16 mouse cellular contexts compared by ENCODE assay signal in genomic region chr11:57592228-57592748, GRCm38 (mm10). TPM values are rescaled to one million over a fixed set of nuclear protein-coding genes. Genes with fewer than 3 reads are reported as not detected.
DNase-seq lines count a peak whose midpoint lies in the region; TF ChIP-seq lines count a peak whose summit lies in the region.
"Had no signal": no experiment of that assay in that cellular context is flagged by ENCODE, and none has a peak within 500 bp of the region (broad histone marks: within the 10 kb centered on the region; RNA-seq: fewer than 3 reads in every experiment).

No protein-coding gene starts in this region.

- TF ChIP-seq EP300 in MEL (IDR thresholded peaks at IDR 0.05; ENCODE audit: low read depth in 1 of 2, low read length in 2 of 2), result peak; percentile 65 to 66

- intact Hi-C loops in gastrocnemius, postnatal 36 days (cut with DNase I), result no loop called here

- H3K9ac ChIP-seq in MEL (ENCODE audit: control insufficient read depth, low read depth, low read length, poor library complexity, severe bottlenecking), result peak overlapping the region; percentile 30

- H3K4me3 ChIP-seq in MEL (ENCODE audit: control insufficient read depth in 1 of 2, insufficient read depth in 1 of 2, low read depth in 2 of 2, low read length in 2 of 2), result peak overlapping the region; percentile 16 to 28; a peak in 3 of 4 replicates

- H3K4me1 ChIP-seq in MEL (ENCODE audit: control insufficient read depth in 1 of 2, insufficient read depth in 2 of 2, low read length in 2 of 2), result peaks cover 4 to 17% of the 10 kb centered on the region in 2 experiments

- H3K36me3 ChIP-seq in MEL (ENCODE audit: control insufficient read depth in 1 of 2, insufficient read depth in 2 of 2, low read length in 2 of 2), result peaks cover 0 to 8% of the 10 kb centered on the region in 2 experiments; a peak in 2 of 4 replicates
- H3K36me3 ChIP-seq: G1E had no signal

- H3K9me3 ChIP-seq in MEL (replicated peaks; ENCODE audit: insufficient read depth, low read length), result no peaks in the 10 kb centered on the region
- H3K9me3 ChIP-seq: G1E had no signal

- H3K27ac ChIP-seq in MEL (ENCODE audit: control insufficient read depth, low read depth, low read length), result no peak overlapping the region

- TF ChIP-seq POLR2A in MEL (IDR thresholded peaks at IDR 0.05; ENCODE audit: control insufficient read depth in 1 of 2, insufficient read depth in 1 of 2, low read depth in 1 of 2, low read length in 2 of 2, poor library complexity in 1 of 2), result no peak

- no peaks in the 10 kb centered on the region; a peak in 2 of 4 replicates for H3K27me3 ChIP-seq in MEL (ENCODE audit: control insufficient read depth in 1 of 2, insufficient read depth in 2 of 2, low read length in 2 of 2)
- H3K27me3 ChIP-seq: Patski had no signal

- peak; percentile 82 for DNase-seq in MEL (ENCODE audit: low read depth, low spot score)
- DNase-seq in gastrocnemius, postnatal 36 days, result no peak
- DNase-seq: adrenal gland, adult 2 months; adrenal gland, adult 8-10 months; adrenal gland, postnatal 10 days; adrenal gland, postnatal 14 days; adrenal gland, postnatal 25 days; adrenal gland, postnatal 36 days; B cell, adult 2 months; cerebellum, adult 11 months; cerebellum, adult 11-12 months; cerebellum, adult 18-20 months; cerebellum, adult 2 months; cerebellum, adult 8-10 months had no signal

- no peak for TF ChIP-seq RAD21 in MEL (IDR thresholded peaks at IDR 0.05; ENCODE audit: low read depth, low read length)

- H3K79me2 ChIP-seq in MEL (ENCODE audit: control insufficient read depth, insufficient read depth, low read length, poor library complexity), result no peaks in the 10 kb centered on the region

- TF ChIP-seq CTCF in MEL (IDR thresholded peaks at IDR 0.05 in 2 of 3, conservative IDR thresholded peaks at IDR 0.05 in 1 of 3; ENCODE audit: control insufficient read depth in 1 of 3, insufficient read depth in 1 of 3, low read depth in 2 of 3, low read length in 3 of 3, poor library complexity in 1 of 3, severe bottlenecking in 1 of 3), result no peak

TF ChIP-seq in MEL, 35 proteins besides CTCF, POLR2A, EP300 and RAD21:
- TF ChIP-seq ZNF384 (IDR thresholded peaks at IDR 0.05; ENCODE audit: low read depth, low read length) (no peak), SIN3A (IDR thresholded peaks at IDR 0.05; ENCODE audit: low read length) (no peak), NELFE (IDR thresholded peaks at IDR 0.05; ENCODE audit: low read depth, low read length) (no peak), ZC3H11A (IDR thresholded peaks at IDR 0.05; ENCODE audit: low read depth, low read length) (no peak), GABPA (IDR thresholded peaks at IDR 0.05; ENCODE audit: low read depth, low read length) (no peak), RCOR1 (IDR thresholded peaks at IDR 0.05; ENCODE audit: low read depth, low read length) (peak; percentile 50; the same call in 1 of the 2 replicates), MXI1 (IDR thresholded peaks at IDR 0.05; ENCODE audit: low read depth, low read length) (no peak), NRF1 (IDR thresholded peaks at IDR 0.05; ENCODE audit: insufficient read depth, low read depth, low read length, poor library complexity, severe bottlenecking) (peak; percentile 85), TBP (IDR thresholded peaks at IDR 0.05; ENCODE audit: low read depth, low read length) (no peak), POLR2AphosphoS2 (IDR thresholded peaks at IDR 0.05; ENCODE audit: low read length) (no peak), ETS1 (IDR thresholded peaks at IDR 0.05; ENCODE audit: low read depth, low read length) (peak; percentile 92), GATA1 (IDR thresholded peaks at IDR 0.05; ENCODE audit: low read depth, low read length) (peak; percentile 80), POLR2AphosphoS5 (IDR thresholded peaks at IDR 0.05; ENCODE audit: borderline replicate concordance, low read depth, low read length) (no peak), JUND (IDR thresholded peaks at IDR 0.05; ENCODE audit: low read depth, low read length) (no peak), TCF12 (IDR thresholded peaks at IDR 0.05; ENCODE audit: low read depth, low read length) (peak; percentile 72), MEF2A (IDR thresholded peaks at IDR 0.05; ENCODE audit: extremely low read depth, insufficient replicate concordance, low read depth, low read length, poor library complexity, severe bottlenecking) (no peak), ZKSCAN1 (IDR thresholded peaks at IDR 0.05; ENCODE audit: low read depth, low read length) (no peak), TAL1 (IDR thresholded peaks at IDR 0.05; ENCODE audit: low read length) (no peak), MAFK (IDR thresholded peaks at IDR 0.05; ENCODE audit: borderline replicate concordance, low read depth, low read length) (no peak), MAZ (IDR thresholded peaks at IDR 0.05; ENCODE audit: low read depth, low read length) (peak; percentile 24; the same call in 1 of the 2 replicates), MYC (IDR thresholded peaks at IDR 0.05; ENCODE audit: low read depth, low read length) (no peak)

RNA-seq across cellular contexts. Expression of gene Galnt10, which starts 53.0 kb away (rescaled TPM):
- 23.5 and 27.4 TPM in 2 replicates for total RNA-seq in MEL (2012; rRNA removed)
- 10 to 100 TPM in 1 of 2 experiments, not detected in 1; 26.7 TPM for polyA plus RNA-seq in MEL (2012; ENCODE audit: insufficient read depth in 1 of 2, insufficient read length in 2 of 2, low read depth in 1 of 2, low replicate concordance in 2 of 2, missing spikeins in 1 of 2)
- total RNA-seq in gastrocnemius, postnatal 36 days (2021), result 1 to 10 TPM; 5.2 to 6.3 TPM
